Mouse (Mus musculus) bone marrow, adult 2 months (tissue): ENCODE measurements around the gene Naga.

ENCODE experiments used
- CTCF ChIP-seq: fragments of 200-500 bp; IDR thresholded peaks from 2 replicates; pipeline ENCODE4 v1.5.1; 2011; ENCODE audit warnings: low read length, control low read depth; ENCODE audit not compliant: control insufficient read depth, insufficient read depth
- POLR2A ChIP-seq: fragments of 200-500 bp; IDR thresholded peaks from 2 replicates; pipeline ENCODE4 v1.6.1; 2011; ENCODE audit warnings: low read depth, mild to moderate bottlenecking, control low read depth, low read length, borderline replicate concordance; ENCODE audit not compliant: control insufficient read depth

GRCm38 (mm10) chr15:82347852-82348251, 9.1 kb upstream of the Naga start:
- TF ChIP-seq CTCF (no peak), POLR2A (no peak)
